Mouse (Mus musculus): Measurements from ENCODE around the gene Capn15. TPM values are rescaled to one million over a fixed set of nuclear protein-coding genes. Genes with fewer than 3 reads are reported as not detected.

The Capn15 gene
- total and polyA plus RNA-seq, 3 experiments: 6.1 to 15.5 (median 7.4) TPM

- no peaks in the 10 kb centered on the region for H3K79me2 ChIP-seq (replicated peaks; ENCODE audit: control insufficient read depth, insufficient read depth, low read length)
- DNase-seq: no peak
- H3K4me1 ChIP-seq (ENCODE audit: control insufficient read depth, insufficient read depth, low read length): peaks cover 8% of the 10 kb centered on the region
- no peaks in the 10 kb centered on the region for H3K27me3 ChIP-seq (ENCODE audit: control insufficient read depth, insufficient read depth, low read length)
- no peak for TF ChIP-seq EP300 (IDR thresholded peaks at IDR 0.05; ENCODE audit: insufficient read depth, low read depth, low read length)
- TF ChIP-seq CTCF (IDR thresholded peaks at IDR 0.05): no peak
- TF ChIP-seq POLR2A (IDR thresholded peaks at IDR 0.05; ENCODE audit: insufficient read depth, low read depth, low read length): no peak
- H3K9ac ChIP-seq (ENCODE audit: low read depth, low read length): no peak overlapping the region
- 83% methylated on average over 10 of the region's 10 CpGs for WGBS
- no peak overlapping the region for H3K4me3 ChIP-seq
- intact Hi-C loops (cut with DNase I): no loop called here
- no peaks in the 10 kb centered on the region for H3K36me3 ChIP-seq (ENCODE audit: control insufficient read depth, insufficient read depth, low read length)
- H3K27ac ChIP-seq: no peak overlapping the region
Measured at GRCm38 (mm10) chr17:26013711-26014110, 28.1 kb upstream of the Capn15 start.

GRCm38 (mm10) chr17:26011841-26012460 is 26.4 kb upstream of the Capn15 start:
- peak; percentile 78 to 81 for DNase-seq
- H3K9ac ChIP-seq (ENCODE audit: low read depth, low read length): no peak overlapping the region
- H3K4me1 ChIP-seq (ENCODE audit: control insufficient read depth, insufficient read depth, low read length): peaks cover 5% of the 10 kb centered on the region
- no peak overlapping the region for H3K27ac ChIP-seq
- 16% methylated on average over 15 of the region's 15 CpGs for WGBS
- no peaks in the 10 kb centered on the region for H3K27me3 ChIP-seq (ENCODE audit: control insufficient read depth, insufficient read depth, low read length)
- intact Hi-C loops (cut with DNase I): loop anchor here (1.0 kb wide), 1 partner anchor 78 kb away; the partner anchor contains the start of gene Decr2
- H3K4me3 ChIP-seq: no peak overlapping the region
- H3K79me2 ChIP-seq (replicated peaks; ENCODE audit: control insufficient read depth, insufficient read depth, low read length): no peaks in the 10 kb centered on the region
- TF ChIP-seq EP300 (IDR thresholded peaks at IDR 0.05; ENCODE audit: insufficient read depth, low read depth, low read length): 0 out of 2 replicates have a peak, but pooled peaks have one; percentile 63
- peak; percentile 72 for TF ChIP-seq CTCF (IDR thresholded peaks at IDR 0.05)
- TF ChIP-seq POLR2A (IDR thresholded peaks at IDR 0.05; ENCODE audit: insufficient read depth, low read depth, low read length): no peak
- H3K36me3 ChIP-seq (ENCODE audit: control insufficient read depth, insufficient read depth, low read length): no peaks in the 10 kb centered on the region

- Histone ChIP-seq H3K4me3 (no peak overlapping the region), H3K36me3 (ENCODE audit: control insufficient read depth, insufficient read depth, low read length) (no peaks in the 10 kb centered on the region), H3K79me2 (replicated peaks; ENCODE audit: control insufficient read depth, insufficient read depth, low read length) (no peaks in the 10 kb centered on the region), H3K27me3 (ENCODE audit: control insufficient read depth, insufficient read depth, low read length) (no peaks in the 10 kb centered on the region), H3K4me1 (ENCODE audit: control insufficient read depth, insufficient read depth, low read length) (peaks cover 5% of the 10 kb centered on the region), H3K9ac (ENCODE audit: low read depth, low read length) (no peak overlapping the region), H3K27ac (no peak overlapping the region)
- TF ChIP-seq POLR2A (IDR thresholded peaks at IDR 0.05; ENCODE audit: insufficient read depth, low read depth, low read length) (no peak), CTCF (IDR thresholded peaks at IDR 0.05) (peak; percentile 98; the same call in 1 of the 2 replicates), EP300 (IDR thresholded peaks at IDR 0.05; ENCODE audit: insufficient read depth, low read depth, low read length) (0 out of 2 replicates have a peak, but pooled peaks have one; percentile 53)
- DNase-seq: peak; percentile 65 to 69
- WGBS: 20% methylated on average over 4 of the region's 4 CpGs
- intact Hi-C loops (cut with DNase I): loop anchor here (1.0 to 2.0 kb wide), 2 partner anchors 27 to 115 kb away; no protein-coding TSS in a partner anchor
Measured at GRCm38 (mm10) chr17:26009540-26009939, 23.9 kb upstream of the Capn15 start.

GRCm38 (mm10) chr17:26008787-26009186 is 23.2 kb upstream of the Capn15 start:
- H3K27ac ChIP-seq: no peak overlapping the region
- no peak overlapping the region for H3K4me3 ChIP-seq
- 45% methylated on average over 7 of the region's 7 CpGs for WGBS
- H3K36me3 ChIP-seq (ENCODE audit: control insufficient read depth, insufficient read depth, low read length): no peaks in the 10 kb centered on the region
- no peak for DNase-seq
- no peak overlapping the region for H3K9ac ChIP-seq (ENCODE audit: low read depth, low read length)
- intact Hi-C loops (cut with DNase I): loop anchor here (1.0 to 2.0 kb wide), 2 partner anchors 26 to 114 kb away; no protein-coding TSS in a partner anchor
- H3K27me3 ChIP-seq (ENCODE audit: control insufficient read depth, insufficient read depth, low read length): no peaks in the 10 kb centered on the region
- H3K4me1 ChIP-seq (ENCODE audit: control insufficient read depth, insufficient read depth, low read length): peaks cover 5% of the 10 kb centered on the region
- no peaks in the 10 kb centered on the region for H3K79me2 ChIP-seq (replicated peaks; ENCODE audit: control insufficient read depth, insufficient read depth, low read length)
- TF ChIP-seq EP300 (IDR thresholded peaks at IDR 0.05; ENCODE audit: insufficient read depth, low read depth, low read length) (no peak), POLR2A (IDR thresholded peaks at IDR 0.05; ENCODE audit: insufficient read depth, low read depth, low read length) (no peak), CTCF (IDR thresholded peaks at IDR 0.05) (no peak)

- TF ChIP-seq POLR2A (IDR thresholded peaks at IDR 0.05; ENCODE audit: insufficient read depth, low read depth, low read length): no peak
- TF ChIP-seq CTCF (IDR thresholded peaks at IDR 0.05): no peak
- no peak for TF ChIP-seq EP300 (IDR thresholded peaks at IDR 0.05; ENCODE audit: insufficient read depth, low read depth, low read length)
- no peak overlapping the region for H3K9ac ChIP-seq (ENCODE audit: low read depth, low read length)
- intact Hi-C loops (cut with DNase I): loop anchor here (2.0 kb wide), 1 partner anchor 26 kb away; no protein-coding TSS in a partner anchor
- H3K27ac ChIP-seq: no peak overlapping the region
- peaks cover 5% of the 10 kb centered on the region for H3K4me1 ChIP-seq (ENCODE audit: control insufficient read depth, insufficient read depth, low read length)
- H3K36me3 ChIP-seq (ENCODE audit: control insufficient read depth, insufficient read depth, low read length): no peaks in the 10 kb centered on the region
- H3K79me2 ChIP-seq (replicated peaks; ENCODE audit: control insufficient read depth, insufficient read depth, low read length): no peaks in the 10 kb centered on the region
- peak in 1 of 2 experiments; percentile 20 for DNase-seq
- H3K4me3 ChIP-seq: no peak overlapping the region
- no peaks in the 10 kb centered on the region for H3K27me3 ChIP-seq (ENCODE audit: control insufficient read depth, insufficient read depth, low read length)
Measured at GRCm38 (mm10) chr17:26008331-26008730, 22.7 kb upstream of the Capn15 start.

GRCm38 (mm10) chr17:26007646-26008045 is 22.1 kb upstream of the Capn15 start:
- Histone ChIP-seq H3K4me3 (no peak overlapping the region), H3K27me3 (ENCODE audit: control insufficient read depth, insufficient read depth, low read length) (no peaks in the 10 kb centered on the region), H3K79me2 (replicated peaks; ENCODE audit: control insufficient read depth, insufficient read depth, low read length) (no peaks in the 10 kb centered on the region), H3K4me1 (ENCODE audit: control insufficient read depth, insufficient read depth, low read length) (peaks cover 5% of the 10 kb centered on the region), H3K9ac (ENCODE audit: low read depth, low read length) (no peak overlapping the region), H3K36me3 (ENCODE audit: control insufficient read depth, insufficient read depth, low read length) (no peaks in the 10 kb centered on the region), H3K27ac (no peak overlapping the region)
- intact Hi-C loops (cut with DNase I): loop anchor here (2.0 kb wide), 1 partner anchor 25 kb away; no protein-coding TSS in a partner anchor
- TF ChIP-seq POLR2A (IDR thresholded peaks at IDR 0.05; ENCODE audit: insufficient read depth, low read depth, low read length) (no peak), CTCF (IDR thresholded peaks at IDR 0.05) (no peak), EP300 (IDR thresholded peaks at IDR 0.05; ENCODE audit: insufficient read depth, low read depth, low read length) (no peak)
- 39% methylated on average over 2 of the region's 2 CpGs for WGBS
- no peak for DNase-seq

All from heart, adult 2 months (tissue).